Mouse (Mus musculus): ENCODE measurements around the gene Wipf2.

DNA sequence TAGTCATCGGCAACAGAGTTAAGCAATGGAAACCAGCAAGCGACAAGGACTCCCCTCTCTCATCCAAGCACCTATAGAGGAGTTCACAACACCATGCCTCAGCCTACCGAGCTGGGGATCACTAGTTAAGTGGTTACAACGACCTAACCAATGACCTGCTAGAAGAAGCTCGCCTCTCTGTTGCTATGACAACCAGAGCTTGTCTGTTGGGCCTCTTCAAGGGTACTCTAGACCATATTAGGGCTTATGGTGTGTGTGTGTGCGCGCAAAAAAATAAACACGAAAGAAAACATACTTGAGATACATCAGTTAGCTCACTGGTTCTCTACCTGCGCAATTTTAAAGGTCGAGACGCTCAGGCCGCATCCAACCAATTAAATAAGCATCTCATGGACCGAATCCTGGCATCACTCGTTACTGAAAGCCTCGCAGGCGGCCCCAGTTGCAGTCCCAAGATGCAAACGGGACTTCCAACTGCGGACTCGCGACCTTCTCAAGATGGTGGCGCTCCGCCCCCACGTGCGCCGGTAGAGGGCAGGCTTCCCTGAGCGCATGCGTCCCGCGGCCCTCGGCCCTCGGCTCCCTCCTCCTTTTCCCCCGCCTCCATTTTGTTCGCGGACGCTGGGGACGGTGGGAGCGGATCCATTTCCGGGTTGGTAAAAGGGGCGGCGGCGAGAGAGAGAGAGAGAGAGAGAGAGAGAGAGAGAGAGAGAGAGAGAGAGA lies at the start of gene Wipf2:
- no peak for TF ChIP-seq TAL1 (conservative IDR thresholded peaks at IDR 0.05; ENCODE audit: low read depth, low read length)
- no peak for TF ChIP-seq CTCF (IDR thresholded peaks at IDR 0.05; ENCODE audit: low read depth, low read length)
- no peak for TF ChIP-seq POLR2AphosphoS5 (IDR thresholded peaks at IDR 0.05; ENCODE audit: insufficient replicate concordance, low read depth, low read length)

Measured in G1E (cell line).